Mouse (Mus musculus) bone marrow, adult 2 months (tissue): ENCODE data around the gene Strn3.

Experiments
- CTCF ChIP-seq: fragments of 200-500 bp; IDR thresholded peaks from 2 replicates; pipeline ENCODE4 v1.5.1; 2011; ENCODE audit warnings: low read length, control low read depth; ENCODE audit not compliant: control insufficient read depth, insufficient read depth
- POLR2A ChIP-seq: fragments of 200-500 bp; IDR thresholded peaks from 2 replicates; pipeline ENCODE4 v1.6.1; 2011; ENCODE audit warnings: low read depth, mild to moderate bottlenecking, control low read depth, low read length, borderline replicate concordance; ENCODE audit not compliant: control insufficient read depth

- TF ChIP-seq CTCF (no peak), POLR2A (no peak)
Observed at GRCm38 (mm10) chr12:51708941-51709686, 17.4 kb upstream of the Strn3 start.
